21 mouse cellular contexts compared by ENCODE assay signal in genomic region chr11:61692996-61693395, GRCm38 (mm10). TPM values are rescaled to one million over a fixed set of nuclear protein-coding genes. Genes with fewer than 3 reads are reported as not detected.
DNase-seq lines count a peak whose midpoint lies in the region.
"Had no signal": no experiment of that assay in that cellular context is flagged by ENCODE, and none has a peak within 500 bp of the region (broad histone marks: within the 10 kb centered on the region; RNA-seq: fewer than 3 reads in every experiment).

No protein-coding gene starts in this region.

- DNase-seq in kidney, adult 18-20 months, result peak; percentile 31
- DNase-seq in kidney, adult 9 months, result no peak
- DNase-seq in cerebellum, adult 11-12 months, result peak; percentile 82
- DNase-seq in cerebellum, adult 9-11 months, result peak; percentile 81
- DNase-seq in heart, postnatal 10 days, result no peak
- no peak for DNase-seq in spleen, adult 18-20 months
- DNase-seq in lung, postnatal 14 days, result no peak
- DNase-seq: adrenal gland, postnatal 10 days; forebrain, postnatal 0 days; kidney, postnatal 25 days; lung, adult 2 months; lung, postnatal 10 days; midbrain, embryonic 14.5 days; right cerebral cortex, postnatal 25 days; thymus, postnatal 14 days had no signal

- intact Hi-C loops in heart, postnatal 10 days (cut with DNase I), result no loop called here

RNA-seq across cellular contexts. Expression of gene Fam83g, which starts 9.1 kb away (rescaled TPM):
- under 1 TPM; 0.12 to 0.29 TPM for total RNA-seq in heart, postnatal 10 days (2021)
- total RNA-seq: common myeloid progenitor, adult 5-6 weeks; monocyte, adult 5-6 weeks had no signal

RNA-seq across cellular contexts. Expression of gene Slc5a10, which starts 27.6 kb away (rescaled TPM):
- not detected for total RNA-seq in heart, postnatal 10 days (2021)
- total RNA-seq: common myeloid progenitor, adult 5-6 weeks; G1E; gastrocnemius, adult 8-10 months; gastrocnemius, postnatal 4 days; heart, postnatal 25 days; monocyte, adult 5-6 weeks had no signal

RNA-seq across cellular contexts. Expression of gene Grap, which starts 39.9 kb away (rescaled TPM):
- total RNA-seq in heart, postnatal 10 days (2021), result 10 to 100 TPM; 13.4 to 14.4 TPM

Comparison
In these comparisons a context has a peak if more than half of its experiments do, and no peak if none do; other contexts are left out.
1. DNase-seq: peak in kidney, adult 18-20 months (single experiment), cerebellum, adult 11-12 months (single experiment) and cerebellum, adult 9-11 months (single experiment); none in kidney, adult 9 months (single experiment), heart, postnatal 10 days (0 of 2), spleen, adult 18-20 months (0 of 2) and lung, postnatal 14 days (single experiment).